Mouse (Mus musculus) heart, embryonic 15.5 days (tissue): ENCODE data around the gene Hbq1b. TPM values are rescaled to one million over a fixed set of nuclear protein-coding genes. Genes with fewer than 3 reads are reported as not detected.
"Not testable (repeated sequence)": the region's sequence is repeated elsewhere in the genome, so short reads cannot be mapped to it uniquely, and the experiment has no call there.

ENCODE experiments used
- ATAC-seq: fragments of 200-750 bp; cut with Nextera tagmentation; replicated peaks from 2 replicates; pipeline ENCODE4 v1.8.0; 2017; ENCODE audit warnings: low read depth, moderate TSS enrichment; ENCODE audit not compliant: insufficient number of reproducible peaks, insufficient read depth, low FRiP score
- H3K27ac ChIP-seq: fragments of 300-500 bp; sonication (generic); 2 replicates; pipeline ENCODE4 v1.5.1; 2015; ENCODE audit warnings: mild to moderate bottlenecking, inconsistent platforms
- H3K27me3 ChIP-seq: fragments of 300-500 bp; sonication (generic); 2 replicates; pipeline ENCODE4 v1.6.1; 2015; ENCODE audit warnings: inconsistent platforms
- H3K36me3 ChIP-seq: fragments of 300-500 bp; sonication (generic); 2 replicates; pipeline ENCODE4 v1.6.1; 2015; ENCODE audit warnings: mild to moderate bottlenecking, inconsistent platforms
- H3K4me1 ChIP-seq: fragments of 300-500 bp; sonication (generic); replicated peaks from 2 replicates; pipeline ENCODE4 v1.6.1; 2015; ENCODE audit warnings: inconsistent platforms
- H3K4me2 ChIP-seq: fragments of 300-500 bp; sonication (generic); 2 replicates; pipeline ENCODE4 v1.6.1; 2015; ENCODE audit warnings: inconsistent platforms, mild to moderate bottlenecking, moderate library complexity
- H3K4me3 ChIP-seq: fragments of 300-500 bp; sonication (generic); 2 replicates; pipeline ENCODE4 v1.5.1; 2015; ENCODE audit warnings: mild to moderate bottlenecking, inconsistent platforms
- H3K9ac ChIP-seq: fragments of 300-500 bp; sonication (generic); 2 replicates; pipeline ENCODE4 v1.6.1; 2015; ENCODE audit warnings: mild to moderate bottlenecking, inconsistent platforms
- H3K9me3 ChIP-seq: fragments of 300-500 bp; sonication (generic); replicated peaks from 2 replicates; pipeline ENCODE4 v1.6.1; 2016; ENCODE audit warnings: inconsistent platforms
- WGBS: fragments of 180-500 bp; shearing (Covaris S2); methylation state at CpG from one replicate; pipeline ENCODE4 v1.1.7; 2015; ENCODE audit warnings: mixed read lengths; 5-methylcytosine and 5-hydroxymethylcytosine counted together
- polyA plus RNA-seq: library from polyadenylated mRNA; unstranded; fragments of >200 nt; fragmentation: Nextera tagmentation; extraction: Ambion mirVana; gene quantifications from 2 replicates; pipeline ENCODE4 v1.2.1, GENCODE M21; 2015

Gene Hbq1b
- polyA plus RNA-seq, 1 experiment from 2014 or later, result 3.1 TPM

DNA sequence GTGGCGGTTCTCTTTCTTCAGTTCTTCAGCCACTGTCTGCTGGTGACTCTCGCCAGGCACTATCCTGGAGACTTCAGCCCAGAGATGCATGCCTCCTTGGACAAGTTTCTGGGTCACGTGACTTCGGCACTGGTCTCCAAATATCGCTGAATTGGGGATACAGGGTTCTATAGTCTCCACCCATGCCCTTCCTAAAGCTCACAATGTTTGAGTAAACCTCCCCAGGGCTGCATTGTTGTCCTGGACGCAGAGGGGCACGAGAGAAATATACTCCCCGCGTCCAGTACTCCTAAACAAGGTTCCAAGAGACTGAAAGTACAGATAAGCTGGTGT lies 694 bp downstream of the Hbq1b start:
- H3K9me3 ChIP-seq, result no peaks in the 10 kb centered on the region
- H3K36me3 ChIP-seq, result no peaks in the 10 kb centered on the region
- ATAC-seq, result no peak; the same call in 1 of the 2 replicates
- no peak overlapping the region for H3K4me3 ChIP-seq
- H3K27ac ChIP-seq, result no peak overlapping the region
- H3K4me2 ChIP-seq, result no peak overlapping the region; the same call in 1 of the 2 replicates
- no peak overlapping the region for H3K9ac ChIP-seq
- no peaks in the 10 kb centered on the region for H3K4me1 ChIP-seq
- H3K27me3 ChIP-seq, result peaks cover 19% of the 10 kb centered on the region
- WGBS, result 59% methylated on average over 9 of the region's 9 CpGs

DNA sequence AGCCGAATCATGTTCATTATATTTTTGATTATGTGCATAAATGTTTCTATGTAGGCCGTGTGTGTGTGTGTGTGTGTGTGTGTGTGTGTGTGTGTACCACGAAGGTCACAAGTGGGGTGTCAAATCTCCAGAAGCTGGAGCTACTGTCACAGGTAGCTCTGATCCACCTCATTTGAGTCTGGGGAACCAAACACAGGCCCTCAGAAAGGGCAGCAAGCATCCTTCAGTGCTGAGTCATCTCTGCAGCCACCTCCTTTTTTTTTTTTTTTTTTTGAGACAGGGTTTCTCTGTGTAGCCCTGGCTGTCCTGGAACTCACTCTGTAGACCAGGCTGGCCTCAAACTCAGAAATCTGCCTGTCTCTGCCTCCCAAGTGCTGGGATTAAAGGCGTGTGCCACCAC lies 6.1 kb downstream of the Hbq1b start:
- not testable (repeated sequence) for H3K9me3 ChIP-seq, H3K27ac ChIP-seq, H3K4me2 ChIP-seq, ATAC-seq, H3K4me3 ChIP-seq, H3K36me3 ChIP-seq, H3K4me1 ChIP-seq, H3K27me3 ChIP-seq, H3K9ac ChIP-seq
- WGBS, result 65% methylated on average over 4 of the region's 4 CpGs

DNA sequence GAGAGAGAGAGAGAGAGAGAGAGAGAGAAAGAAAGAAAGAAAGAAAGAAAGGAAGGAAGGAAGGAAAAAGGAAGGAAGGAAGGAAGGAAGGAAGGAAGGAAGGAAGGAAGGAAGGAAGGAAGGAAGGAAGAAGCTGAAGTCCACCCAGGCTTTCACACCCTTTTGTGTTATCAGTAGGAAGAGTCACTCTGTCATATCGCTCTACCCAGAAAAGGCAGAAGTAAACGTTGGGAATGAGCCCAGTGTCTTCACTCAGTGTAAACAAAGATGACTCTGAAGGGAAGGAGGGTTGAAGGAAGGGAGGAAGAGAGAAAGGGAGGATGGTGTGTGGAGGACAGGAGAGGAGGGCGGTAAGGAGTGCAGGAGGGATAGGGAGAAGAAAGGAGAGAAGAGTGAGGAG lies 6.7 kb downstream of the Hbq1b start:
- H3K27ac ChIP-seq, H3K9ac ChIP-seq, ATAC-seq, H3K4me2 ChIP-seq, H3K36me3 ChIP-seq, H3K4me1 ChIP-seq, H3K4me3 ChIP-seq, H3K27me3 ChIP-seq, H3K9me3 ChIP-seq: not testable (repeated sequence)
- WGBS, result 50% methylated on average over 3 of the region's 3 CpGs

GRCm38 (mm10) chr11:32296203-32296602 lies 9.4 kb downstream of the Hbq1b start, which contains the start of gene Hba-a2:
Gene Hba-a2 (plus strand): TSS chr11:32296489.
- WGBS, result no CpG with 5 or more reads among the region's 4 CpGs
- H3K27ac ChIP-seq, result not testable (repeated sequence)

DNA sequence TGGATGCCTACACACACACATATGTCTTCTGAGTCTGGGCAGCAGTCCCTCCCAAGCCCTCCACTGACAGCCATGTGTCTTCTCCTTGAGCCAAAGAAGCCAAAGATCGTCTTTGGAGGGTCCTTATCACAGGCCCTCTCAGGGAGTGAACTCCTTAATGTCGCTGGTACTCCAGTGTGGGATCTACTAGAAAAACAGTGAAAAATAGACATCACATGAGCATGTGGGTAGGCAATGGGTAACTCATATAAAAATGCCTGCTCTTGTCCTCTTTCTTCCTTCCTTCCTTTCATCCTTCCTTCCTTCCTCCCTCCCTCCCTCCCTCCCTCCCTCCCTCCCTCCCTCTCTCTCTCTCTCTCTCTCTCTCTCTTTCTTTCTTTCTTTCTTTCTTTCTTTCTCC lies 10.7 kb downstream of the Hbq1b start:
- ATAC-seq, H3K4me1 ChIP-seq: not testable (repeated sequence)
- WGBS, result 8% methylated on average over 2 of the region's 2 CpGs

More at GRCm38 (mm10) chr11:32296203-32296602, 9.4 kb downstream of the Hbq1b start, which contains the start of gene Hba-a2:
- not testable (repeated sequence) for ATAC-seq, H3K4me2 ChIP-seq, H3K27me3 ChIP-seq, H3K4me1 ChIP-seq, H3K9ac ChIP-seq, H3K36me3 ChIP-seq, H3K4me3 ChIP-seq, H3K9me3 ChIP-seq

DNA sequence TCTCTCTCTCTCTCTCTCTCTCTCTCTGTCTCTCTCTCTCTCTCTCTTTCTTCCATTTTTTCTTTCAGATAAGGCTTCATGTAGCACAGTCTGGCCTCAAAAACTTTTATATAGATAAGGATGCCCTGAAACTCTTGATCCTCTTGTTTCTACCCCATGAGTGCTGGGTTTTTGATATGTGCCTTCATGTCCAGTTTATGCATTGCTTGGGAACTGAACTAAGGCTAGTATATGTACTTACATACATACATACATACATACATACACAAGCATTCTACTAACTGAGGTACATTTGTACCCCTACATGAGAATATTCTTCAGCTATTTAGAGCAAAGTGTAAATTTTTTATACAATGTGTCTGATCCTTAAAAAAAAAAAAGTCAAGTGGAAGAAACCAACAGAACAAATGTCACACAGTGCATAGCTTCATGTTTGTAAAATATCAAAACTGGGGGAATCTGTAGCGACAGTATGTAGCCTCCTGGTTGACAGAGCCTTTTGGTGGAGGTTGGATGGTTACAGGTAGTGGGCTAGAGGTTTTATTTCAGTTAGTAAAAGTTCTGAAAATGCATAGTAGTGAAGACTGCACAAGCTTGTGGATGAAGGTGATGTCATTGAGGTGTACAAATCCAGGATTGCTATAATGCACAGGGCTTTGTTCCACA lies 11.2 kb downstream of the Hbq1b start:
- Histone ChIP-seq H3K36me3 (no peaks in the 10 kb centered on the region), H3K4me3 (no peak overlapping the region), H3K27ac (no peak overlapping the region), H3K4me2 (no peak overlapping the region), H3K9ac (no peak overlapping the region), H3K27me3 (peaks cover 21% of the 10 kb centered on the region), H3K4me1 (0 out of 2 replicates have a peak, but pooled peaks cover 2% of the 10 kb centered on the region), H3K9me3 (no peaks in the 10 kb centered on the region)
- ATAC-seq, result no peak
- WGBS, result 95% methylated on average over 1 of the region's 1 CpGs

More for the DNA sequence above, 10.7 kb downstream of the Hbq1b start:
- not testable (repeated sequence) for H3K4me2 ChIP-seq, H3K36me3 ChIP-seq, H3K4me3 ChIP-seq, H3K9me3 ChIP-seq, H3K9ac ChIP-seq, H3K27ac ChIP-seq
- H3K27me3 ChIP-seq, result peaks cover 21% of the 10 kb centered on the region

GRCm38 (mm10) chr11:32298532-32298918 lies 11.8 kb downstream of the Hbq1b start:
- no peaks in the 10 kb centered on the region for H3K36me3 ChIP-seq
- 0 out of 2 replicates have a peak, but pooled peaks cover 2% of the 10 kb centered on the region for H3K4me1 ChIP-seq
- no peak overlapping the region for H3K27ac ChIP-seq
- no peak overlapping the region for H3K4me3 ChIP-seq
- no peaks in the 10 kb centered on the region for H3K9me3 ChIP-seq
- no peak overlapping the region for H3K9ac ChIP-seq
- no peak for ATAC-seq
- no peak overlapping the region for H3K4me2 ChIP-seq
- 91% methylated on average over 2 of the region's 2 CpGs for WGBS
- peaks cover 21% of the 10 kb centered on the region for H3K27me3 ChIP-seq

- not testable (repeated sequence) for H3K36me3 ChIP-seq, H3K27ac ChIP-seq, H3K4me1 ChIP-seq, H3K9ac ChIP-seq, H3K4me3 ChIP-seq, H3K9me3 ChIP-seq, ATAC-seq
- Histone ChIP-seq H3K4me2 (peak within 1 kb of the TSS; percentile 44), H3K27me3 (peaks cover 21% of the 10 kb centered on the region)
- WGBS, result 7% methylated on average over 16 of the region's 16 CpGs
Measured at GRCm38 (mm10) chr11:32299865-32300264, 13.1 kb downstream of the Hbq1b start, which contains the start of gene Hbq1a. Gene Hbq1a (plus strand): TSS chr11:32300069.

- WGBS, result 47% methylated on average over 15 of the region's 17 CpGs
- no peak overlapping the region for H3K9ac ChIP-seq
- no peak overlapping the region; the same call in 1 of the 2 replicates for H3K4me3 ChIP-seq
- no peaks in the 10 kb centered on the region for H3K9me3 ChIP-seq
- no peak for ATAC-seq
- H3K4me2 ChIP-seq, result peak overlapping the region; percentile 44
- H3K4me1 ChIP-seq, result 0 out of 2 replicates have a peak, but pooled peaks cover 2% of the 10 kb centered on the region
- H3K27me3 ChIP-seq, result peaks cover 21% of the 10 kb centered on the region
- no peak overlapping the region for H3K27ac ChIP-seq
- no peaks in the 10 kb centered on the region for H3K36me3 ChIP-seq
Measured at GRCm38 (mm10) chr11:32300279-32301267, 13.8 kb downstream of the Hbq1b start.

GRCm38 (mm10) chr11:32301506-32301905 lies 14.7 kb downstream of the Hbq1b start:
- H3K4me2 ChIP-seq, result no peak overlapping the region
- H3K36me3 ChIP-seq, result no peaks in the 10 kb centered on the region
- WGBS, result 66% methylated on average over 1 of the region's 1 CpGs
- H3K9me3 ChIP-seq, result no peaks in the 10 kb centered on the region
- no peak overlapping the region for H3K4me3 ChIP-seq
- 0 out of 2 replicates have a peak, but pooled peaks cover 2% of the 10 kb centered on the region for H3K4me1 ChIP-seq
- H3K27ac ChIP-seq, result no peak overlapping the region
- ATAC-seq, result no peak
- H3K9ac ChIP-seq, result no peak overlapping the region
- peaks cover 21% of the 10 kb centered on the region for H3K27me3 ChIP-seq

- Histone ChIP-seq H3K9me3 (no peaks in the 10 kb centered on the region), H3K9ac (no peak overlapping the region), H3K27ac (no peak overlapping the region), H3K4me2 (no peak overlapping the region), H3K36me3 (no peaks in the 10 kb centered on the region), H3K4me3 (no peak overlapping the region), H3K4me1 (0 out of 2 replicates have a peak, but pooled peaks cover 2% of the 10 kb centered on the region), H3K27me3 (peaks cover 21% of the 10 kb centered on the region)
- no peak for ATAC-seq
- WGBS, result 45% methylated on average over 2 of the region's 2 CpGs
Measured at GRCm38 (mm10) chr11:32302824-32303419, 16.2 kb downstream of the Hbq1b start.
